Mouse (Mus musculus): Measurements from ENCODE around the gene Olfr77.

Gene Olfr77

DNA sequence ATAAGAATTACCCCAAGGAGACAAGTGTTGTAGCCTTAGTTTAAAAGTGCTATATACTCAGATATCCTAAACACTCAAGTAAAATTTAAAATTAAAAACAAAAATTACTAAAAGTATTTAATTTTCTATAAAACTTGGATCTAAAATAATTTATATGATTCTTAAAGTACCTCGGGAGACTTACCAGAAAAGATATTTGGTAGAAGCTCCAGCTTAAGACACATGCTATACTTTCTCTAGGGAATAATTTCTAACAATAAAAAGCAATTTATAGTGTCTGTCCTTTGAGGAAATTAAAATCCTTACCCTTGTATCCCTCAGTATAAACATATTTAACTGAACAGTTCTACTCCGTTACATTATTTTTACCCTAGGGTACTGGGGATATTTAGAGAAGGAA, at the start of gene Olfr77:
Gene Olfr77, plus strand, starts transcription at position 301 of the 400 bp plus-strand sequence.
- DNase-seq, result no peak

DNA sequence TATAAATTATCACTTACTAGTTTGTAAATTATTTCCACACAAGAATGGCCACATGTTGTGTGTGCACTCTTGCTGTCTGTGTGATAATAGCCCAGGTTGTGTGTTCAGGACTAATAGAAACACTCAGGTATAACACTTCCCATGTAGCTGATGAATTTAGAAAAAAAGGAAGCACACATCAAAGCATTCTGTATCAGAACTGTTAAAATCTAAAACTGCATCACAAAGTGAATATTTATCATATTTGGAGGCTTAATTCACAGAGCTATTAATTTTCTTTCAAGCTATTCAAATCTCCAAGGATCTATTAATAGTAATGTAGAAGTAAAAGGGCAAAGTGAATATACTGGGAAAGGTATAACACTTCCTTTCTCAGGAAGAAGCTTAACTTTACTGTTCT, 28.8 kb upstream of the Olfr77 start, which contains the start of gene Olfr862:
Gene Olfr862, minus strand, starts transcription at position 101 of the 400 bp plus-strand sequence.
- no peak for DNase-seq

DNA sequence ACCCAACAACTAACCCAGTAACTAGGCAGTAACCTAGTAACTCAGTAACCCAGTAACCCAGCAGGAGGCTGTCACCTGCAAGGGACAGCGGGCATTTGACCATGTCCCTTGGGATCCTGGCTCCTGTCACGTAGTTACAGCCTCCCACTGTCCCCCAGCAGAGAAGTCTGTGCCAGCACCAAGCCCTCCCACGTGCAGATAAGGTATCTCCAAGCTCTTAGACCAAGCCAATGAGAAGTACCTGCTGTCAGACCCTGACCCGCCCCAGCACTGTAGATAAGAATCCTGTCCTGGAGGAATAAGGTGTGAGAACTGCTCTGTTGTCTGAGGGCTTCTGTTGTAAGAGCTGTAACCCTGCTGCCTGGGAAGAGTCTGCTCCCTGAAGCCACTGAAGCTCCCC, 5.5 kb upstream of the Olfr77 start:
- DNase-seq, result no peak

Data from kidney, adult 8-10 months (tissue).